Mouse (Mus musculus): Measurements from ENCODE around the gene Pcnx2.

GRCm38 (mm10) chr8:125849181-125849580 is 48.9 kb downstream of the Pcnx2 start:
- no peak for TF ChIP-seq POLR2A (IDR thresholded peaks at IDR 0.05; ENCODE audit: extremely low read depth, insufficient read depth, low read length)
- TF ChIP-seq CTCF (IDR thresholded peaks at IDR 0.05; ENCODE audit: extremely low read depth, insufficient read depth, low read length) = no peak
